Mouse (Mus musculus) A20 (cell line): ENCODE results near the gene Sytl3.

Experiments used
- DNase-seq: peaks from one replicate; pipeline ENCODE4 v3.0.0-alpha.2; 2011; ENCODE audit warnings: low read depth, low spot score

Gene Sytl3

GRCm38 (mm10) chr17:6736306-6737272 is 77.7 kb downstream of the Sytl3 start:
- DNase-seq = no peak

- no peak for DNase-seq
These were observed 78.5 kb downstream of the Sytl3 start for GRCm38 (mm10) chr17:6737273-6737997.

DNA sequence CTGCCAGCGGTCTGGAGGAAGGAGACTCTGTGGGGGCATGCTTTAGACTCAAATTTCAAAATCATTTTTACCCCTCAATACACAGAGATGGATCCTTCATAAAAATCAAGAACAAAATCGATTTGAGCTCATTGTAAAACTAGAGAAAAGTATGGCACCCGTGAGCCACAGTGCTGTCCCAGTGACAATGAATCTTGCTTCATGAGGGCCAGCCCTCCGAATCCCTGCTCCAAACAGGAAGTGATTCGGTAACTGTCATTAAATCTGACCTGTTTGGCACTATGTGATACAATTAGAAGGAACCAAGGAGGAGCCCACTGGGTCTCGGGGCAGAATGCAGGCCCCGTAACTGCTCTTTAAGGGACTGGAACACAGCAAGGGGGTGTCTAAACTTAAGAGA is 79.9 kb downstream of the Sytl3 start:
- DNase-seq = no peak

DNA sequence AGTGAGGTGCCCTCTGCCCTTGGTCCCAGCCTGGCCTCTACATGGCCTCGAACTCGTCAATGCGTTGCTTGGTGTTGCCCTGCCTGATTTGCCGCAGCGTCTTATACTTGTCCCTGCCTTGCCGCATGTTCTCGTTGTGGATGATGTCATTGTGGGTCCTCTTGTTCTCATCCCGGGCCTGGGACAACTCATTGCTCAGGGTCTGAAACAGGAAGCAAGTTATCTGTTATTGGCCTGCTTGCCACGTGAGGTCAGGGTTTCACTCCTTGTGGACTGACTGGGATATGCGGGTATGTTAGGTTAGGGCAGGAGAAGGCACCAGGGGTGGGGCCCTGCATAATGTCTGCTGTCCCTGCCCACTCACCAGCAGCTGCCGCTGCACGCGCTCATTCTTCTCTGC is 80.4 kb downstream of the Sytl3 start:
- no peak for DNase-seq

GRCm38 (mm10) chr17:6739756-6740155 is 80.9 kb downstream of the Sytl3 start:
- DNase-seq = no peak

DNA sequence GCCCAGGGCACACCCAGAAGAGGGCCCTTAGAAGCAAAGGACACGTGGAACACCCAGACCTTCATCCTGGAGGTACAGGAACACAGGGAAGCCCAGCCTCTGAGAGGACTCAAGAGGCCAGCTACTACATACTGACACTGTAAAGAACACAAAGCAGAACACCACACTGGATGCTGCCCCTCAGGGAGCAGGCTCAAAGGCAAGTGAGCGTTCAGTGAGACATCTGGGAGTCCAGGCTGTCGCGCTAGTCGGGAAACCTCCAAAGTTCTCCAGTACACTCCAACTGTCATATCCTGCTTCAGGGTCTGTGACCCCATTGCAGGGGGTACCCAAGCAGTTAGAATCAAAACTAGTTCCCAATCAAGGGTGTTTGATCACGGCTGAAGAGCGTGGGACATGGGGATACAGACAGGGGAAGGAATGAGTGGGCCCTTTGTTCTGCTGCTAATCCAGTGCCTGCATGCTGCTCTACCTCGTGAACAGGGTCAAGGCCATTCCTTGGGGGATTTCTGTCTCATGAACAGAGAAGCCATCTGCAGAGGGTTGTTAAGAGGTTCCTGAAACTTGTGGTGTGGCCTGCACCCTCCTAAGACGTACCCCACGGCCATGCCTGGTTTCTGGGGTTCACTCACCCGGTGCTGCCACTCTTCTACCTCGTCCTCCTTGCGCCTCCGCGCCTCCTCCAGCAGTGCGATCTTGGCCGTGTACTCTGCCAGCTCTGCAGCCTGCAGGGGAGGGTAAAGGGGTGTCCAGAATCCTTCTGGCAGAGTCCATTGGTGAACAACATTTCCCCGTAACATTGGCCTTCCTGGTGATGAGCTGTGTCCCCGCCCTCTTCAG is 81.7 kb downstream of the Sytl3 start:
- no peak for DNase-seq

- DNase-seq = no peak
These were observed 82.4 kb downstream of the Sytl3 start for GRCm38 (mm10) chr17:6741271-6741670.

- DNase-seq = no peak
These were observed 83.5 kb downstream of the Sytl3 start for GRCm38 (mm10) chr17:6742083-6743038.

DNA sequence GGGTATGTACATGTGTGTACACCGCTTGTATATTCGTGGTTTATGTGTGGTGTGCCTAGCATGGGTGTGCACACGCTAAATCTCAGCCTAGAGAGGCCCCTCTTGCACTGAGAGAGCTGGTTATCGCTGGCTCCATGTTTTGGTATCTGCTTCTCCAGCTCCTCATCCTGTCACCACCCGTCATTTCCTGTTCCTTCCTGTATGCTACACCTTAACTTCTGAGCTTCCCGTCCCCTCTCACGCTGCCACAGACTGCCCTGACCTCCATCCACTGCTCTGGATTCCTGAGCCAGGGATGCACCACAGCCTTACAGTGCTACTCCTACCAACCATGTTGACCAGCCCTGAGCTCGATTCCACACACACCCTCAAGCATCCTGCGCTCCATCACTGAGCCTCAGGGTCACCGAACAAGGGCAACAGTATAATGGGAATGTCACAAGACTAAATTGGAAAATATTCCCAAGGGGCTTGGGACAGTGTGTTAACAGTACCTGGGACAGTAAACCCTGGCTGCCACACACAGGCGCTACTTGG is 84.2 kb downstream of the Sytl3 start:
- no peak for DNase-seq

DNA sequence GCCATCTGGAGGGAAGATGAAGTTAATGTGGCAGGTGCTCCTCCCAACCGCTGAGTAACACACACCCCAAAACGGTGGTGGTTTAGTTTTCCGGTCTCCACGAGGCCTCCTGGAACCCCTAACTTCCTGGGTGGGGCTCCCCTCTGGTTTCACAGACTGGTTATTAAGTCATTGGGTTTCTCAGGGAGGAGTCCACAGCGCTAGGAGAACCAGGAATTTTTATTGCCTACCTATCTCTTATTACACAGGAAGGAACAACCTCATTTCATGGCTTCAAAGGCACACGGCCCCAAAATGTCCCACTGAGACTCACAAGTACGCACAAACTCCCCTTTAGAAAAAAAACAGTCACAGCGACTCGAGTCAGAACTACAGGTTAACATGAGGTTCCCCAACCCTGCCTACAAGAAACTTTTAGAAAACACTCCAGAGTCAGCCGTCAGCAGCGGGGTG is 84.9 kb downstream of the Sytl3 start:
- DNase-seq = no peak

GRCm38 (mm10) chr17:6744366-6744765 is 85.5 kb downstream of the Sytl3 start:
- DNase-seq = no peak

GRCm38 (mm10) chr17:6744871-6745270 is 86.0 kb downstream of the Sytl3 start:
- no peak for DNase-seq

GRCm38 (mm10) chr17:6745503-6745902 is 86.6 kb downstream of the Sytl3 start:
- DNase-seq = no peak

- no peak for DNase-seq
These were observed 87.1 kb downstream of the Sytl3 start for GRCm38 (mm10) chr17:6745975-6746374.

DNA sequence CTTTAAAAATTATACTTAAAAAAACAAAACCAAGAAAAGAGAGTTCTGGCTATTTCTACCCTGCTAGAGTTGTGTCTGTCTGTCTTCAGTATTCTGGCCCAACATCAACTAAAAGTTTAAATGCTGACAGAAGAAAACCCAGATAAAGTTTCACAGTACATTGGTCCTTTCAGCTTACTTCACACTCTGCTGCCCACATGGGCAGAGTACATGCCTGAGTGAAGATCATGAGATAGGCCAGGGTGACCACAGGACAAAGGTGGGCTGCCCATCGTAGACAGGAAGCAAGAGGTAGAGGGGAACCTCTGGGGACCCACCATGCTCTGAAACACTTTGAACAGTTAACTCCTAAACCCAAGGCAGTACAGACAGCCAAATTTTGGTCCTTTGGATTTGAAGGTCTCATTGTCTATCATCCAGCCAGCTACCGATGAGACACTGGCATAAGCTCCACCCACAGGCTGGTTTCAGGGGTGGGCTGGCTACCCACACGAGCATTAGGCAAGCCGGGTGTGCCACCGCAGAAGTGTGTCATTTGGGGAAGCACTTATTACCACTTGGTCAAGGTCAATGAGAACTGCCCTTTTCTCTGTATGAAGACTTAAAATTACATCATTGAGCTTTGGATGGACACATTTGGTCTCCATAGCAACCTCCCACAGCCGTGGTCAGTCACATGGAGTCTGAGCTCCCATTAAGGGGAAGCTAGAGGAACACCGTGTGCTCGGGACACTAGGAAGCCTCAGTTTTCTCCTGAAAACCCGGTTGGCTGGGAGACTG is 87.7 kb downstream of the Sytl3 start:
- no peak for DNase-seq

DNA sequence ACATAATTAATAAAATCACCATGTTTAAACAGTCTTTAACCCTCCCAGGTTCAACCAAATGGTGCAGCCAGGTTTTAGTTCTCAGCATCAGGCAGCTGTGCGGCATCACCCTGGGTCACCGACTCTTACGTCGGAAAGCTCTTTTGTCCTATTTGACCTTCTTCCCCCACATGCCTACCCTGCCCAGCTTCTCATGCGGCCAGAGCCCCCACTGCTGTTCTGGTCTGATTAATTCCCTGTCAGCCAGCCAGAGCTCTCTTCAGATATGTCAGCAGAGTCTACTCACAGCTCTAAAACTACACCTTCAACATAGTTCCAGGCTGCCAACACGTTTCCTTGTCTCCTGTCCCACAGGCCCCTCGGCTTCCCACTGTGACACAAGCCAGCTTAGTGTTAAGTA is 88.6 kb downstream of the Sytl3 start:
- DNase-seq = no peak

DNA sequence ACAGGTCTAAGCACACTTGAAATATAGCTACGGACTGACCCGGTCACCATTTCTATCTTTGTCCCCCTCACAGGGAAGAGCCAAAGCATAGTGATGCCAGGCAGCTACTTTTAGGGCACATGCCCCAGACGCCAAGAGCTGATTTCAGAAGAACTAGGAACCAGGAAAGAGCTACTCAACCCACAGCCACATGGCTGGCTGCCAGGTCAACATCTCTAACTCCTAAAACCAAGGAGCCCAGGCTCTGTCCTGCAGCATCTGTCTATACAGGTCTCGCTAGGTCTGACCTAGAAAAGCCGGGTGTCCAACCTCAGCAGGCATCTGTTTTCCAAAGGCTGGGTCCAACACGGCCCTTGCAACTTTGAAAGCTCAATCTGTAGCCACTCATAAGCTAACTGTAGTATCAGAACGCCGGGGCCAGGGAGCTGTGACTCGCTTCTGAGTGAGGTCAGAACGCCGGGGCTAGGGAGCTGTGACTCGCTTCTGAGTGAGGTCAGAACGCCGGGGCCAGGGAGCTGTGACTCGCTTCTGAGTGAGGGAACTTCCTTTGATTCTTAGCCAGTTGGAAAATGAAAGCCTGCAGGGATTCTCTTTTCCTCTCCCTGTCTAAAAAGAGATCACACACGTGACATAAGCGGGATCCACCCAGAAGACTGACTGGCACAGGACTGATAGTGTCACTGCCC is 90.0 kb downstream of the Sytl3 start:
- DNase-seq = no peak

DNA sequence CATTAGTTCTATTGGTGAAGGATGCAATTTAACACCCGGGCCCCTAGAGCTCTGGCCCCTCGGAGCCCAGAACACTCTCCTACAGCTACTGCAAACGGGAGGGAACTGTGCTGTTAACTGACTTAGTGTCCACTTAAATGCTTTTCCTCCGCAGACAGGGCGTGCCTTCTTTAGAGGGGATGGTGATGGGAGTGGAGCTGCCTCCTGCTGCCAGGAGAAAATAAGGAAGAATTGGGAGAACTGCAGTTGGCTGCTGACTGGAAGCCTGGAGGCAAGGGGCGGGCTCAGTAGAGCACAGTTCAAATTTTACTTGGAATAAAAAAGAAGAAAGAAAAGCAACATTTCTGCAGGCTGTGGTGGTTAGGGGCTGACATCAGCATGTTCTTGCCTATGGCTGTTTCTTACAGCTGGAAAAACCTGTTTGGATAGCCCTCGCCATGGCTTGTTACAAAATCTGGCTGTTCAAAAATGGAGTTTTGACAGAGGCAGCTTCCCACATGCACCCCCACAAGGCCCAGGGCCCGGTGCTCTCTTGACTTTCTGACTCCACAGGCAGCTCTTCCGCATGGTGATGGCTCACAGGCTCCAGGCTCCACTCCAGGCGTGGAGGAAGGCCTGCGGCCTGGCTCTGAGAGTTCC is 92.4 kb downstream of the Sytl3 start:
- DNase-seq = no peak
